Mouse (Mus musculus) MEL (cell line): ENCODE measurements at regions not wholly inside any gene's neighbourhood (a gene's known extent, or its start where the extent isn't known, plus 50 kb on each side); places are given as distances from the start of the nearest gene placed in this dataset.

Source experiments
- DNase-seq: peaks from one replicate; pipeline ENCODE4 v3.0.0; 2011; ENCODE audit warnings: low read depth, low spot score
- H3K27ac ChIP-seq: 2 replicates; pipeline ENCODE4 v1.5.1; 2012; ENCODE audit warnings: low read depth, mild to moderate bottlenecking, control low read depth, low read length, moderate library complexity; ENCODE audit not compliant: control insufficient read depth
- H3K27me3 ChIP-seq, 2 experiments: fragments of 150-350 bp in 1 of 2; sonication (generic) in 1 of 2; 2 replicates each; pipeline ENCODE4 v1.6.1; 2012; ENCODE audit warnings: low read length in 2 of 2, mild to moderate bottlenecking in 2 of 2, improper control_type of control experiment in 1 of 2, moderate library complexity in 1 of 2; ENCODE audit not compliant: insufficient read depth in 2 of 2, control insufficient read depth in 1 of 2
- H3K36me3 ChIP-seq, 2 experiments: 2 replicates each; pipeline ENCODE4 v1.6.1; 2012 to 2014; ENCODE audit warnings: low read length in 2 of 2, improper control_type of control experiment in 1 of 2, inconsistent platforms in 1 of 2, mild to moderate bottlenecking in 1 of 2; ENCODE audit not compliant: insufficient read depth in 2 of 2, control insufficient read depth in 1 of 2
- H3K4me1 ChIP-seq, 2 experiments: fragments of 150-350 bp in 1 of 2; sonication (generic) in 1 of 2; 2 replicates each; pipeline ENCODE4 v1.6.1; 2012; ENCODE audit warnings: low read length in 2 of 2, improper control_type of control experiment in 1 of 2, mild to moderate bottlenecking in 1 of 2; ENCODE audit not compliant: insufficient read depth in 2 of 2, control insufficient read depth in 1 of 2
- H3K4me3 ChIP-seq, 2 experiments: fragments of 150-350 bp in 1 of 2; sonication (generic) in 1 of 2; 2 replicates each; pipeline ENCODE4 v1.5.1; 2012; ENCODE audit warnings: low read depth in 2 of 2, low read length in 2 of 2, mild to moderate bottlenecking in 2 of 2, moderate library complexity in 2 of 2, control low read depth in 1 of 2, improper control_type of control experiment in 1 of 2; ENCODE audit not compliant: control insufficient read depth in 1 of 2, insufficient read depth in 1 of 2
- H3K79me2 ChIP-seq: 2 replicates; pipeline ENCODE4 v1.6.1; 2012; ENCODE audit warnings: mild to moderate bottlenecking, low read length, moderate library complexity; ENCODE audit not compliant: control insufficient read depth, poor library complexity, insufficient read depth
- H3K9ac ChIP-seq: 2 replicates; pipeline ENCODE4 v1.6.1; 2012; ENCODE audit warnings: low read depth, mild to moderate bottlenecking, control low read depth, low read length, moderate library complexity; ENCODE audit not compliant: control insufficient read depth, poor library complexity, severe bottlenecking
- H3K9me3 ChIP-seq: fragments of 150-350 bp; sonication (generic); replicated peaks from 2 replicates; pipeline ENCODE4 v1.6.1; 2012; ENCODE audit warnings: mild to moderate bottlenecking, low read length, improper control_type of control experiment, moderate library complexity; ENCODE audit not compliant: insufficient read depth
- CTCF ChIP-seq, 3 experiments: IDR thresholded peaks in 2 of 3; conservative IDR thresholded peaks in 1 of 3; 2 replicates each; pipeline ENCODE4 v1.5.1; 2011 to 2012; ENCODE audit warnings: low read length in 3 of 3, low read depth in 2 of 3, mild to moderate bottlenecking in 2 of 3, improper control_type of control experiment in 1 of 3, inconsistent platforms in 1 of 3, mixed read lengths in 1 of 3, moderate library complexity in 1 of 3; ENCODE audit not compliant: control insufficient read depth in 1 of 3, insufficient read depth in 1 of 3, poor library complexity in 1 of 3, severe bottlenecking in 1 of 3
- E2F4 ChIP-seq: IDR thresholded peaks from 2 replicates; pipeline ENCODE4 v1.6.1; 2011; ENCODE audit warnings: low read depth, low read length, improper control_type of control experiment, borderline replicate concordance
- ELF1 ChIP-seq: IDR thresholded peaks from 2 replicates; pipeline ENCODE4 v1.6.1; 2014; ENCODE audit warnings: low read depth, mild to moderate bottlenecking, inconsistent platforms, low read length, improper control_type of control experiment, moderate library complexity
- GATA1 ChIP-seq: IDR thresholded peaks from 2 replicates; pipeline ENCODE4 v1.6.1; 2011; ENCODE audit warnings: low read depth, low read length, improper control_type of control experiment
- KAT2A ChIP-seq: conservative IDR thresholded peaks from 2 replicates; pipeline ENCODE4 v1.6.1; 2012; ENCODE audit warnings: low read depth, low read length, improper control_type of control experiment, inconsistent platforms
- MAX ChIP-seq: IDR thresholded peaks from 2 replicates; pipeline ENCODE4 v1.6.1; 2011; ENCODE audit warnings: low read length, improper control_type of control experiment
- MAZ ChIP-seq: IDR thresholded peaks from 2 replicates; pipeline ENCODE4 v1.6.1; 2012; ENCODE audit warnings: low read depth, mild to moderate bottlenecking, inconsistent platforms, low read length, improper control_type of control experiment
- MEF2A ChIP-seq: IDR thresholded peaks from 2 replicates; pipeline ENCODE4 v1.6.1; 2014; ENCODE audit warnings: low read depth, mild to moderate bottlenecking, inconsistent platforms, low read length, improper control_type of control experiment; ENCODE audit not compliant: poor library complexity, insufficient replicate concordance, severe bottlenecking; ENCODE audit errors: extremely low read depth
- MXI1 ChIP-seq: IDR thresholded peaks from 2 replicates; pipeline ENCODE4 v1.6.1; 2011; ENCODE audit warnings: mild to moderate bottlenecking, low read depth, low read length, improper control_type of control experiment
- NELFE ChIP-seq: IDR thresholded peaks from 2 replicates; pipeline ENCODE4 v1.6.1; 2011; ENCODE audit warnings: low read depth, low read length, improper control_type of control experiment
- POLR2A ChIP-seq, 2 experiments: IDR thresholded peaks; 2 replicates each; pipeline ENCODE4 v1.6.1; 2011 to 2012; ENCODE audit warnings: low read length in 2 of 2, mild to moderate bottlenecking in 2 of 2, control low read depth in 1 of 2, improper control_type of control experiment in 1 of 2, low read depth in 1 of 2, moderate library complexity in 1 of 2; ENCODE audit not compliant: control insufficient read depth in 1 of 2, insufficient read depth in 1 of 2, poor library complexity in 1 of 2
- POLR2AphosphoS5 ChIP-seq: IDR thresholded peaks from 2 replicates; pipeline ENCODE4 v1.6.1; 2012; ENCODE audit warnings: low read depth, borderline replicate concordance, mild to moderate bottlenecking, inconsistent platforms, low read length, moderate library complexity, mixed read lengths
- RAD21 ChIP-seq: IDR thresholded peaks from 2 replicates; pipeline ENCODE4 v1.6.1; 2011; ENCODE audit warnings: mild to moderate bottlenecking, low read depth, low read length, improper control_type of control experiment
- SMC3 ChIP-seq: IDR thresholded peaks from 2 replicates; pipeline ENCODE4 v1.6.1; 2011; ENCODE audit warnings: low read depth, low read length, improper control_type of control experiment
- TAL1 ChIP-seq: IDR thresholded peaks from 2 replicates; pipeline ENCODE4 v1.6.1; 2012; ENCODE audit warnings: mild to moderate bottlenecking, inconsistent platforms, low read length, moderate library complexity, mixed read lengths
- TCF12 ChIP-seq: IDR thresholded peaks from 2 replicates; pipeline ENCODE4 v1.6.1; 2014; ENCODE audit warnings: low read depth, mild to moderate bottlenecking, inconsistent platforms, low read length, improper control_type of control experiment, moderate library complexity
- ZC3H11A ChIP-seq: IDR thresholded peaks from 2 replicates; pipeline ENCODE4 v1.6.1; 2012; ENCODE audit warnings: low read depth, mild to moderate bottlenecking, inconsistent platforms, low read length, improper control_type of control experiment
- ZNF384 ChIP-seq: IDR thresholded peaks from 2 replicates; pipeline ENCODE4 v1.6.1; 2012; ENCODE audit warnings: low read depth, mild to moderate bottlenecking, inconsistent platforms, low read length, improper control_type of control experiment

DNA sequence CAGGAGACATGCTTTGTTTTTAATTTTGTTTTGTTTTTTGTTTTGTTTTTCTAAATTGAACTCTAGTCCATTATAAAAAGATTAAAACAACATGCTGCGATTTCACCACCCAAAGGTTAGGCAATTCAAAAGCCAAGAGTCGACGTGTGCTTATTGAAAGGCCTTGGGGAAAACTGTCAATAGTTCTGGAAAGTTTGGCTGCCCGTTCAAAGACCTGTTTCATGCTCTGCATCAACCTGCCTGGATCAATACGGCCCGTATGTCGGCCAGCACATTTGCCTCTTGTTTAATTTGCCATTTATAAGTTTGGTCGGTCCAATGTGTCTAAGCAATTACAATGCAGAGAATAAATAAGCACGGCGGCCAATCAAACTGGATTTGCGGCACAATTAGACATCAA is 234.3 kb upstream of the Cxcr4 start:
- H3K79me2 ChIP-seq, result no peaks in the 10 kb centered on the region
- no peak for DNase-seq
- peaks cover 0 to 2% of the 10 kb centered on the region in 2 experiments; a peak in 1 of 4 replicates for H3K4me1 ChIP-seq
- H3K4me3 ChIP-seq, result no peak overlapping the region
- H3K9me3 ChIP-seq, result no peaks in the 10 kb centered on the region
- no peak overlapping the region for H3K27ac ChIP-seq
- TF ChIP-seq POLR2AphosphoS5, result no peak
- no peak for TF ChIP-seq E2F4
- TF ChIP-seq TCF12, result no peak
- no peak for TF ChIP-seq TAL1
- TF ChIP-seq POLR2A (IDR thresholded peaks at IDR 0.05; ENCODE audit: control insufficient read depth in 1 of 2, insufficient read depth in 1 of 2, low read depth in 1 of 2, low read length in 2 of 2, poor library complexity in 1 of 2), result no peak
- no peak for TF ChIP-seq ELF1
- TF ChIP-seq, all 39 proteins: peak for 0
- peaks cover 0 to 4% of the 10 kb centered on the region in 2 experiments; a peak in 2 of 4 replicates for H3K27me3 ChIP-seq
- no peak overlapping the region for H3K9ac ChIP-seq
- H3K36me3 ChIP-seq, result no peaks in the 10 kb centered on the region

DNA sequence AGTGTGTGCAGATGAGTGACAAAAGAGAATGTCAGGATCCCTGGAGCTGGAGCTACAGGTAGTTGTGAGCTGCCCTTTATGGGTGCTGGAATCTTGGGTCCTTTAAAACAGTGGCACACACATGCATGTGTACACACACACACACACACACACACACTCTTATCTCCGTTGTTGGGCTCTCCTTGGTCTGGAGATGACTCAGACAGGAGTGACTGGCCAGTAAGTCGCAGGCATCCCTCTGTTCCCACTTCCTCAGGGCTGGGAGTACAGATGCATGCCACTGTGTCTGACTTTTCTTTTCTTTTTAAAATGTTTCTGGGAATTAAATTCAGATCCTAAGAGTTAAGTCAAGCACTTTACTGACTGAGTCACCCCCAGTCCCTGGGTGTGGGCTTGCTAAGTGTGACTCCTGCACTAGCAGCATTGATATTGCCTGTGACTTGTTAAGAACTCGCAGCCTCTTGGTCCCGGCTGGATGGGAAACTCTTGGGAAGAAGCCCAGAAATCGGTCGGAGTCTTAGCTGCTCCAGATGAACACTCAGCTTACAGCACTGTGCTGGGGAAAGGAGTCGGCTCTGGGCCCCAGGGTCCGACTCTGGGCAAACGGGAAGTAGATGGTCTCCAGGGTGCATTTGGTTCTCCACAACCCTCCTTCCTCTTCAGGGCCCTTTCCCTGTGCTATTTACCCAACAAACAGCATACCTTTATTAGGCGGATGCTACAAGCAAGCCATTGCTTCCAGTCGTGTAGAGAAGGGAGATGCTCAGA is 233.0 kb upstream of the Cxcr4 start:
- Histone ChIP-seq H3K4me1 (peaks cover 0 to 2% of the 10 kb centered on the region in 2 experiments; a peak in 1 of 4 replicates), H3K36me3 (no peaks in the 10 kb centered on the region), H3K27ac (no peak overlapping the region), H3K9ac (no peak overlapping the region), H3K9me3 (no peaks in the 10 kb centered on the region), H3K27me3 (peaks cover 0 to 4% of the 10 kb centered on the region in 2 experiments; a peak in 2 of 4 replicates), H3K79me2 (no peaks in the 10 kb centered on the region), H3K4me3 (no peak overlapping the region)
- no peak for TF ChIP-seq MXI1
- no peak for TF ChIP-seq MAZ
- TF ChIP-seq ZC3H11A, result no peak
- no peak for TF ChIP-seq NELFE
- TF ChIP-seq MEF2A, result no peak
- TF ChIP-seq MAX, result no peak
- DNase-seq, result peak; percentile 25

DNA sequence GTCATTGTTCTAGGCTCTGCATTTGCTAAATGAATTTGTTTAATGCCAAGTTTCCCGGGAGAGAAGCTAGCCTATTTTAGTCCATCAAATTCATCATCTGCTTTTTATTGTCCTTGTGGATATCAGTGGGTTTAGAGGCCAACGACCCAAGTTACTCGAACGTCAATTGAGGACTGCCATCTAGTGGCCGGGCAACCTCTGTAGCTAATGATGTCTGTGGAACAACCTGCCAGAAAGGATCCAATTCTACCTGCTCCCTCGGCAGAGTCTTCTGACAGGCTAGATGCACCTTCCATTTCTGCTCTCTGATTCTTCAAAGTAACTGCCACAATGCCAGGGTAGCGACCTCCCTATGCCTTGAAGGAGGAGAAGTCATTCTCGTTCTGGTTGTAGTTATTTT is 232.1 kb upstream of the Cxcr4 start:
- H3K9me3 ChIP-seq, result no peaks in the 10 kb centered on the region
- H3K27me3 ChIP-seq, result peaks cover 0 to 4% of the 10 kb centered on the region in 2 experiments; a peak in 2 of 4 replicates
- no peak for TF ChIP-seq KAT2A
- no peak for TF ChIP-seq ZNF384
- no peak for TF ChIP-seq GATA1
- peak; percentile 92 for TF ChIP-seq RAD21
- peak; percentile 65 to 92 (median 87) for TF ChIP-seq CTCF (IDR thresholded peaks at IDR 0.05 in 2 of 3, conservative IDR thresholded peaks at IDR 0.05 in 1 of 3; ENCODE audit: control insufficient read depth in 1 of 3, insufficient read depth in 1 of 3, low read depth in 2 of 3, low read length in 3 of 3, poor library complexity in 1 of 3, severe bottlenecking in 1 of 3)
- TF ChIP-seq SMC3, result peak; percentile 88
- peak; percentile 88 for TF ChIP-seq ZC3H11A
- H3K4me1 ChIP-seq, result peaks cover 0 to 2% of the 10 kb centered on the region in 2 experiments; a peak in 1 of 4 replicates
- H3K9ac ChIP-seq, result no peak overlapping the region
- peak overlapping the region in 1 of 2 experiments; percentile 16; a peak in 1 of 4 replicates for H3K4me3 ChIP-seq
- H3K27ac ChIP-seq, result no peak overlapping the region
- H3K79me2 ChIP-seq, result no peaks in the 10 kb centered on the region
- H3K36me3 ChIP-seq, result no peaks in the 10 kb centered on the region
- DNase-seq, result peak; percentile 71
